Mouse (Mus musculus) lung, postnatal 4 days (tissue): ENCODE results near the gene Rnls.
"Not testable (repeated sequence)": the region's sequence is repeated elsewhere in the genome, so short reads cannot be mapped to it uniquely, and the experiment has no call there.

Source experiments
- DNase-seq, 2 experiments: peaks; one replicate each; pipeline ENCODE4 v3.0.0; 2021

Rnls gene

DNA sequence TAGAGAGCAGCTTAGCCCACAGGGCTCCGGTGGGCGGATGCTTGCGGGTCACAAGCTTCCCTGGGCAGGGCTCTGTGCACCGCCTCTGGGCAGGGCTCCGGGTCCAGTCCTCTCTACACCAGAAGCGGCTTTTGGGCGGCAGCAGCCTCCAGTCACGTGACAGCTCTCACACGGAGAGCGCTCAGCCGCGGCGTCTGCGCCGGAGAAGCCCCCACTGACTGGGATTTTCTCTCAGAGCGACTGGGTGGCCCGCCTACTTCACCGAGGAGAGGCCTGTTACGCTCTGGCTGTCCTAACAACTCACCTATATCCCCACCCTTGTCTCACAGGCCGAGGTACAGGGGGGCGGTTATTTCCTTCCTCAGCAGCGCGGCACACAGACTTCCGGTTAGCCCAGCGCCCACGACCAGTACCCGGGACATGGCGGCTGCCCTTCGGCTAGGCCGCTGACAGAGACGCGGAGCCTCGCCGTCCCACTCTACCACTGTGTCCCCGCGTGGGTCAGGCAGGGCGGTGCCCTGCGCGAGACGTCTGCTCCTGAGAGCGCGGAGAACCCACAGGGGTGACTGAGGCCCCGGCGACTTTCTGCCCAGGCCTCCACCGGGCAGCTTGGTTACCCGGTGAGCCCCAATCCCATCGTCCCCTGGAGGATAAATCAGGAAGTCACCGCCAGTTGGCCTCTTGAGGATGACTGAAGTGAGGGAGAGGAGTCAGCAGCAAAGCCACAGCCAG lies at the start of gene Rnls:
Gene Rnls, minus strand, starts transcription at position 645 of the 732 bp plus-strand sequence.
- peak; percentile 88 to 93 for DNase-seq

DNA sequence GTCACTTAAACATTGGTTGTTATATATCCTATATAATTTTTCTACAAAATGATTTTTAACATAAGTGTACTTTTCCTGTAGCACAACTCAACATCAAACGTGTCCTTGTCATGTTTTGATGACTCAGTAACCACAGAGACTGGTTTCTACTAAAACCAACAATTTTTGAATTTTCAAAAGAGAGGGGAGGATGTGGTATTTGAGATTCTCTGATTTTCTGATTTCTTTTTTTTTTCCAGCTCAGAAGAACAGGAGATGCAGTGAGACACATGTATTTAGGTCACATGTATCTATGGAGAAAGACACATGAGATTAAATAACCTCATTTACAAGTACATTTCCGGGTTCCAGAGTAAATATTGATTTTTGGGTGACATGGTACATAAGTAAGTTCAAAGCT lies 37.4 kb upstream of the Rnls start:
- DNase-seq = no peak

DNA sequence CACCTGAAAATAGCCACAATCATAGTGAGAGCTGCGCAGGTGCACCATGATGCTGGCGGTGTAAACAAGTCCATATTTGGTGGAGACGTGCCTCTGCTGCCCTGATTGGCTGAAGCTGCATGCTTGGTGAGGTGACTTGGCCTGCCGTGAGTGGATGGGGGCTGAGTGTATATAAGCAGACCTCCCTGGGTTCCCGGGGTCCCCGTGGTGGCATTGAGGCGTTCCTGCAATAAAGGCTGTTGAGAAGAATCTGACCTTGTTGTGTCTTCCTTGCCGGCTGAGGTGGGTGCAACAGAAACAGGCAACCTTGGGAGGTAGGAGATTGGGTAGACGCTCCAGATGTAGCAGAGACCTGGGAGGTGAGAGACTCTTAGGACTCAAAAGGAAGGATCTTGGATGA lies 27.3 kb upstream of the Rnls start:
- not testable (repeated sequence) for DNase-seq

DNA sequence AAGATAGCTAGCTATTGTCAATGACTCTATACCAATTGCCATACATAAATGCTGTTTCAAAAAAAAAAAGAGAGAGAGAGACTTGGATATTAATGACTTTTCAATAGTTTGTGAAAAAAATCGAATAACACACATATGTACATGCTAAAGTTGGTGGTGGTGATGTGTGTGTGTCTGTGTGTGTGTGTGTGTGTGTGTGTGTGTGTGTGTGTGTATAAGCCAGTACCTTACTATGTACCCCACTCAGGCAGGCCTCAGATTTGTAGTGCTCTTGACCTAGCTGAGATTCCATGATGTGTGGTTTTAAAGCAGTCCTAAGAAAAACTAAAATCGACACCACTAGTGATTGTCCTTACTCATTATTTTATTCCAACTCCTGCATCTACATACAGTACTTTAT lies 11.3 kb downstream of the Rnls start:
- no peak for DNase-seq

- DNase-seq = no peak
Observed at GRCm38 (mm10) chr19:33380386-33380785, 11.7 kb downstream of the Rnls start.

DNA sequence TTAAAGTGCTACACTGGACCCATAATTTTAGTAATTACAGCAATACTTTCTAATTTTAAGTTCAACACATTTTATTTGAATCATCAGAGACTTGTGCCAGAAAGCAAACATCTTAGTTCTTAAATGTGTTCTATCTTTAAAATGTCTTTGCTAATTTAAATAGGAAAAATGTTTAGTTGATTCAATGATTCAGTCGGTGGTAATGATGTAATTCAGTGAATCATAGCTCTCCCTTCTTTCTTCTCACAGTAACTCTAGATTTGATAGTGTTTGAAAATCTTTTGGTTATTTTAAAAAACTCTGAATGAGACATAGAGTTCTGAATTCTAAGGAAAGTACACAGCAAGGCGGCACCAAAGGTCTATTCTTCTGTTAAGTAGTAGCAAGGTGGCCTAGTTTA lies 23.3 kb downstream of the Rnls start:
- DNase-seq = no peak

GRCm38 (mm10) chr19:33366661-33367060 lies 25.4 kb downstream of the Rnls start:
- DNase-seq = peak; percentile 41 to 67

GRCm38 (mm10) chr19:33357019-33357418 lies 35.1 kb downstream of the Rnls start:
- no peak for DNase-seq

- DNase-seq = no peak
Observed at GRCm38 (mm10) chr19:33340119-33340518, 52.0 kb downstream of the Rnls start.

DNA sequence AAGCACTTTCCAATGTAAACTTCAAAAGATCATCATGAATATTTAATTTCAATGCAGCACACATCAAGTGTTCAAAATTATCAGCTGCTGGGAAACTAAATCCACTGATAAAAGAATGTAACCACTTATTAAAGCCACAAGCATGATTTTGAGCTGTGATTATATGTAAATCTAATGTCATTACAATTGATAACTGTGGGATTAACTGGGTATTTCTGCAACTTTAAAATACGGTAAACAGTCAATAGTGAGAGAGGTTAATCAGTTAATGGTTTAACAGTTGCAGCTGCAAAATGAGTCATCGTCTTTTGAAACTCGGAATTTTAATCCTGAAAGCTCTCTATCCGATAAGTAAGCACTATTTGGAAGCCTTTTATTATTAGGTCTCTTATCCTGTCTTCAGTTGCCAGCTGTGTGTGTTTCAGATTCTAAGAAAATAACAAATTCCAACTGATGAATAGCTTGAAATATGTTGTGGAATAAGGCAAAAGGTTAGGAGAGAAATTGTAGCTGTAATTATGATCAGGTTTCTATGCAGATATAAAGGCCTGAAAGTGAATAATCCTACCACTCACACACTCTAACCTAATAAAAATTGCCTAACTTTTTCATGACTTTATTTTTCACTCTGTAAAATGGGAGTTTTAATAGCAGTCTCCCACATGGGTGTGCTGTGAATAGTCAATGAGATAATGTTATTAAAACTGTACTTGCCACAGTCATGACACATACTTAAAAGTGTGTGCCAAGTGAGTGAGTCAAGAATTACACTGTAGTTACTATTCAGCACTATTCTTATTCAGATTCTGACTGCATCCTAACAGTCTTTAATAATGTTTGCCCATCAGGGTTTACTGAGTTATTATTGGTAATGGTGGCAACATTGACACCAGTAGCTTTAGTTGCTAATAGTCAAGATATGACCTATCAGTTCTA lies 65.1 kb downstream of the Rnls start:
- DNase-seq = no peak

DNA sequence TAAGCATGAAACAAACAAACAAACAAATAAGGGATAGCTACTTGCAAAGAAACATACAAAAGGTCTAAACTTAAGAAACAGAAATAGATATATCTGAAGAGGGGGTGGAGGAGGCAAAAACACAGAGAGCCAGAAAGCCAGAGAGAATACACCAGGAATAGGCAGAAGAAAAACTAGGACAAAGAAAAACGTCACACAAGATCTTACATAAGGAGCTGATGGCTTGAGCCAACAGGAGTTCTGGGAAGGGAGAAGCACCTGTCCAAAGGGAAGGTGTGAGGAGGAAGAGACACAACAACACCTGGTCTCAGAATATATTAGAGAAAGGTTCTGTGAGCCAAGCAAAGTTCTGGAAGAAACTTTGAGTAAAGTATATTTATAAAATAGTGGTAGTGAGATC lies 73.3 kb downstream of the Rnls start:
- no peak for DNase-seq

DNA sequence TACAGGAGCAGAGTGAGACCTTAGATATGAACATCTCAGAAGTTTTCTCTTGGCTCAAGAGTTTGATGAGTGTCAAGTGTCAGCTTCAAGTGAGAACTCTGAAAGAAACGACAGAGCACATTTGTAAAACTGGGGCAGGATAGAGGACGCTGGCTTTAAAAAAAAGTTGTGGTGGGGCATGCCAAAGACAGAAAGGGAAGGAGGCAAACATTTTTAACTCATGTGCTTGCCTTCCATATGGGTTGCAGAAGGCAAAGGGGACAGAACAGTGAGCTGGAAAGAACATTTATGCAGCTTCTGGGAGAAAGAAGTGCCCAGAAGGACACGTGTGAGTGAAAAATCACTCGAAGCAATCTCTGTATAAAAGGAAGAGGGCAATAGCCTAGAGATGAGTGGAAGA lies 75.0 kb downstream of the Rnls start:
- no peak for DNase-seq

GRCm38 (mm10) chr19:33299726-33300292 lies 92.3 kb downstream of the Rnls start:
- DNase-seq = no peak

GRCm38 (mm10) chr19:33296338-33296737 lies 95.8 kb downstream of the Rnls start:
- no peak for DNase-seq

DNA sequence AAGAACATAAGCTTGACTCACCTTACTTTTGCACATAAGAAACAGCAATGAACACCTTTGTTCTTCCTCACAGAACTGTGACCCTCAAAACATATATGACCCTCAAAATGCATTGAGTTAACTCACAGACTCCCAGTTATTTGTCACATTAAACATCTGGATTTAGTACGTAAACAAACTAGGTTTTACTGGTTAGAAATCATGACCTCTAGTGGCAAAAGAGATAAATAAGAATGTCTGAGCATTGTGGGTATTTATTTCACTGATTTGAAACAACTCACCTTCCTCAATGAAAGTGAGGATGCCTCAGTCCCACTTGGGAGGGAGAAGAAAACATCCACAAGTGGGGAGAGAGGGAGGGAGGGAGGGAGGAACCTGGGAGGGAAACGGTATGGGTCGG lies 109.1 kb downstream of the Rnls start:
- DNase-seq = no peak

DNA sequence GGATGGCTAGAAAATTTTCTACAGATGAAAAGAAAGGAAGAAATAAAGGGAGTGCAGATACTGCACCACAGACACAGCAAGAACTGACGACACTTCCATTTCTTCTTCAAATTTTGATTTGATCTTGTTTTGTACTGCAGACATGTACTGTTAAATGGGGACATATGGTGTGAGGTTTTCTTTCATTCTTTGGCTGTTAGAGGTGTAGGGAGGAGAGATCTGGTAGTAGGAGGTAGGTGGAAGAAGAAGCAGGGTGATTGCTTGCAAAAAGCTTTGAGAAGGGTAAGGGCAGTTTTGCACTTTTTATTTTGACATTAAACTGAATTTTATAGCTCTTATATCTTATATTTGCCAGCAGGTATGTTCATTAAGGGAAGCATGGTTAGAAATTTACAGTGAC lies 115.7 kb downstream of the Rnls start:
- no peak for DNase-seq

GRCm38 (mm10) chr19:33273676-33274075 lies 118.4 kb downstream of the Rnls start:
- DNase-seq = no peak

DNA sequence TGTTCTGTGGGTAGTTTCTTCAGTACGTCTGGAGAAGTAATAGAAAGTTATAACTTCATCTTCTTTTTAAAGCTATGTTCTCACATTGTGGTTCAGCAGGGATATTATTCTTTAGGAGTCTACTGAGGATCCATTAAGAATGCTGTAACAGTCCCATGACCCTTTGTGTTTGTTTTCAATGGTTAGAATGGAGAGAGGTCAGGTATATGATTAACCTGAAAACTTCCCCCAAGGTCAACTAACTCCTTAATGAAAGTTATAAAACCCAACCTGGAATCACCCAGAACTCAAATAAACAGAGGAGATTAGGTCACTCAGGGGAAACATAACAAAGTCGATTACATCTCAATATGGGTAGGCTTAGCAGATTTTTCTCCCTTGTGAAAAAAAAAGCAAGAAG lies 120.5 kb downstream of the Rnls start:
- DNase-seq = no peak

- DNase-seq = no peak
Observed at GRCm38 (mm10) chr19:33270231-33270630, 121.9 kb downstream of the Rnls start.

GRCm38 (mm10) chr19:33268044-33268443 lies 124.1 kb downstream of the Rnls start:
- DNase-seq = peak in 1 of 2 experiments; percentile 13

GRCm38 (mm10) chr19:33265245-33265644 lies 126.8 kb downstream of the Rnls start:
- no peak for DNase-seq

- no peak for DNase-seq
Observed at GRCm38 (mm10) chr19:33264224-33264993, 127.7 kb downstream of the Rnls start.

GRCm38 (mm10) chr19:33262421-33262820 lies 129.7 kb downstream of the Rnls start:
- no peak for DNase-seq
